Mouse (Mus musculus): ENCODE data around the gene Srrm4. TPM values are rescaled to one million over a fixed set of nuclear protein-coding genes. Genes with fewer than 3 reads are reported as not detected.

Gene Srrm4
- polyA plus RNA-seq, 1 experiment from 2014 or later = 0.58 TPM

GRCm38 (mm10) chr5:116409689-116410590, 181.7 kb downstream of the Srrm4 start:
- Histone ChIP-seq H3K4me3 (ENCODE audit: low read length) (no peak overlapping the region), H3K4me2 (ENCODE audit: low read depth, low read length) (peak overlapping the region; percentile 33), H3K27ac (ENCODE audit: low read length) (peak overlapping the region; percentile 60), H3K27me3 (ENCODE audit: control insufficient read depth, insufficient read depth, low read depth, low read length) (no peaks in the 10 kb centered on the region), H3K36me3 (ENCODE audit: control insufficient read depth, insufficient read depth, low read length) (no peaks in the 10 kb centered on the region), H3K9me3 (ENCODE audit: control insufficient read depth, low read length) (no peaks in the 10 kb centered on the region), H3K4me1 (replicated peaks; ENCODE audit: control insufficient read depth, insufficient read depth, low read length) (peaks cover 43% of the 10 kb centered on the region), H3K9ac (ENCODE audit: low read length) (peak overlapping the region; percentile 20; the same call in 1 of the 2 replicates)
- 9% methylated on average over 16 of the region's 16 CpGs for WGBS
- peak; percentile 35; the same call in 1 of the 2 replicates for ATAC-seq (ENCODE audit: low read depth)

DNA sequence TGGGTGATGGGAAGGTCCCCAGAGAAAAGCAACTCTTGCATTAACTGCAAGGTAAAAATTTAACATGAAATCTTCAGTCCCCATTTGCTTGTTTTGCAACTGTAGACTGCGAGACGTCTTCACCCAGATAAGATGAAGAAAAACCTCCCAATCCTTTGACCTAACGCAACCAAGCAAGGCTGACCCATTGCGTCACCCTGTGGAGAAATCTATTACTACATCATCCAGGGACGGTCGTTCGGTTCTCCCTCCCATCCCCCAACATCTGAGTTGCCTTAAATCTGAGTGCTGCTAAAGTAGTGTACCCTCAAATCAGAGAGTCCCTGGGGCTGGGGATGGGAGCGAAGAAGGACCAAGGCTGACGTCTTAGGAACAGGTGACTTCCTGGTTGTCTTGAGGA, 182.7 kb downstream of the Srrm4 start:
- H3K9me3 ChIP-seq (ENCODE audit: control insufficient read depth, low read length) = no peaks in the 10 kb centered on the region
- no peaks in the 10 kb centered on the region for H3K27me3 ChIP-seq (ENCODE audit: control insufficient read depth, insufficient read depth, low read depth, low read length)
- no peak overlapping the region for H3K9ac ChIP-seq (ENCODE audit: low read length)
- no peak overlapping the region for H3K4me3 ChIP-seq (ENCODE audit: low read length)
- no peaks in the 10 kb centered on the region for H3K36me3 ChIP-seq (ENCODE audit: control insufficient read depth, insufficient read depth, low read length)
- no peak overlapping the region for H3K27ac ChIP-seq (ENCODE audit: low read length)
- H3K4me1 ChIP-seq (replicated peaks; ENCODE audit: control insufficient read depth, insufficient read depth, low read length) = peaks cover 39% of the 10 kb centered on the region
- no peak for ATAC-seq (ENCODE audit: low read depth)
- 61% methylated on average over 9 of the region's 9 CpGs for WGBS
- no peak overlapping the region for H3K4me2 ChIP-seq (ENCODE audit: low read depth, low read length)

- Histone ChIP-seq H3K9me3 (ENCODE audit: control insufficient read depth, low read length) (no peaks in the 10 kb centered on the region), H3K27me3 (ENCODE audit: control insufficient read depth, insufficient read depth, low read depth, low read length) (no peaks in the 10 kb centered on the region), H3K36me3 (ENCODE audit: control insufficient read depth, insufficient read depth, low read length) (no peaks in the 10 kb centered on the region), H3K4me1 (replicated peaks; ENCODE audit: control insufficient read depth, insufficient read depth, low read length) (peaks cover 33% of the 10 kb centered on the region), H3K9ac (ENCODE audit: low read length) (no peak overlapping the region), H3K27ac (ENCODE audit: low read length) (peak overlapping the region; percentile 85), H3K4me3 (ENCODE audit: low read length) (no peak overlapping the region), H3K4me2 (ENCODE audit: low read depth, low read length) (no peak overlapping the region)
- 8% methylated on average over 6 of the region's 6 CpGs for WGBS
- ATAC-seq (ENCODE audit: low read depth) = peak; percentile 31; the same call in 1 of the 2 replicates
Measured at GRCm38 (mm10) chr5:116407936-116408335, 183.7 kb downstream of the Srrm4 start.

- peaks cover 33% of the 10 kb centered on the region for H3K4me1 ChIP-seq (replicated peaks; ENCODE audit: control insufficient read depth, insufficient read depth, low read length)
- WGBS = 11% methylated on average over 4 of the region's 4 CpGs
- H3K27ac ChIP-seq (ENCODE audit: low read length) = peak overlapping the region; percentile 85
- 0 out of 2 replicates have a peak overlapping the region, but pooled peaks have one; percentile 12 for H3K4me2 ChIP-seq (ENCODE audit: low read depth, low read length)
- ATAC-seq (ENCODE audit: low read depth) = peak; percentile 86
- no peak overlapping the region for H3K4me3 ChIP-seq (ENCODE audit: low read length)
- no peaks in the 10 kb centered on the region for H3K36me3 ChIP-seq (ENCODE audit: control insufficient read depth, insufficient read depth, low read length)
- H3K27me3 ChIP-seq (ENCODE audit: control insufficient read depth, insufficient read depth, low read depth, low read length) = no peaks in the 10 kb centered on the region
- peak overlapping the region; percentile 14; the same call in 1 of the 2 replicates for H3K9ac ChIP-seq (ENCODE audit: low read length)
- H3K9me3 ChIP-seq (ENCODE audit: control insufficient read depth, low read length) = no peaks in the 10 kb centered on the region
Measured at GRCm38 (mm10) chr5:116407321-116407720, 184.3 kb downstream of the Srrm4 start.

- no peak overlapping the region for H3K9ac ChIP-seq (ENCODE audit: low read length)
- H3K36me3 ChIP-seq (ENCODE audit: control insufficient read depth, insufficient read depth, low read length) = no peaks in the 10 kb centered on the region
- no peak for ATAC-seq (ENCODE audit: low read depth)
- no peak overlapping the region for H3K4me3 ChIP-seq (ENCODE audit: low read length)
- no peak overlapping the region for H3K4me2 ChIP-seq (ENCODE audit: low read depth, low read length)
- H3K27ac ChIP-seq (ENCODE audit: low read length) = peak overlapping the region; percentile 15; the same call in 1 of the 2 replicates
- 40% methylated on average over 3 of the region's 3 CpGs for WGBS
- H3K9me3 ChIP-seq (ENCODE audit: control insufficient read depth, low read length) = no peaks in the 10 kb centered on the region
- no peaks in the 10 kb centered on the region for H3K27me3 ChIP-seq (ENCODE audit: control insufficient read depth, insufficient read depth, low read depth, low read length)
- H3K4me1 ChIP-seq (replicated peaks; ENCODE audit: control insufficient read depth, insufficient read depth, low read length) = peaks cover 33% of the 10 kb centered on the region
Measured at GRCm38 (mm10) chr5:116406507-116406906, 185.1 kb downstream of the Srrm4 start.

- H3K27me3 ChIP-seq (ENCODE audit: control insufficient read depth, insufficient read depth, low read depth, low read length) = no peaks in the 10 kb centered on the region
- H3K36me3 ChIP-seq (ENCODE audit: control insufficient read depth, insufficient read depth, low read length) = no peaks in the 10 kb centered on the region
- no peak overlapping the region for H3K9ac ChIP-seq (ENCODE audit: low read length)
- H3K4me3 ChIP-seq (ENCODE audit: low read length) = no peak overlapping the region
- peaks cover 31% of the 10 kb centered on the region for H3K4me1 ChIP-seq (replicated peaks; ENCODE audit: control insufficient read depth, insufficient read depth, low read length)
- 88% methylated on average over 1 of the region's 1 CpGs for WGBS
- no peak overlapping the region for H3K27ac ChIP-seq (ENCODE audit: low read length)
- ATAC-seq (ENCODE audit: low read depth) = no peak
- no peak overlapping the region for H3K4me2 ChIP-seq (ENCODE audit: low read depth, low read length)
- no peaks in the 10 kb centered on the region for H3K9me3 ChIP-seq (ENCODE audit: control insufficient read depth, low read length)
Measured at GRCm38 (mm10) chr5:116405934-116406333, 185.7 kb downstream of the Srrm4 start.

GRCm38 (mm10) chr5:116404063-116404462, 187.6 kb downstream of the Srrm4 start:
- no peaks in the 10 kb centered on the region for H3K36me3 ChIP-seq (ENCODE audit: control insufficient read depth, insufficient read depth, low read length)
- no peak overlapping the region for H3K4me3 ChIP-seq (ENCODE audit: low read length)
- H3K9ac ChIP-seq (ENCODE audit: low read length) = no peak overlapping the region
- no peak overlapping the region for H3K4me2 ChIP-seq (ENCODE audit: low read depth, low read length)
- no peaks in the 10 kb centered on the region for H3K9me3 ChIP-seq (ENCODE audit: control insufficient read depth, low read length)
- 91% methylated on average over 2 of the region's 2 CpGs for WGBS
- peaks cover 15% of the 10 kb centered on the region for H3K4me1 ChIP-seq (replicated peaks; ENCODE audit: control insufficient read depth, insufficient read depth, low read length)
- ATAC-seq (ENCODE audit: low read depth) = no peak
- no peak overlapping the region for H3K27ac ChIP-seq (ENCODE audit: low read length)
- no peaks in the 10 kb centered on the region for H3K27me3 ChIP-seq (ENCODE audit: control insufficient read depth, insufficient read depth, low read depth, low read length)

DNA sequence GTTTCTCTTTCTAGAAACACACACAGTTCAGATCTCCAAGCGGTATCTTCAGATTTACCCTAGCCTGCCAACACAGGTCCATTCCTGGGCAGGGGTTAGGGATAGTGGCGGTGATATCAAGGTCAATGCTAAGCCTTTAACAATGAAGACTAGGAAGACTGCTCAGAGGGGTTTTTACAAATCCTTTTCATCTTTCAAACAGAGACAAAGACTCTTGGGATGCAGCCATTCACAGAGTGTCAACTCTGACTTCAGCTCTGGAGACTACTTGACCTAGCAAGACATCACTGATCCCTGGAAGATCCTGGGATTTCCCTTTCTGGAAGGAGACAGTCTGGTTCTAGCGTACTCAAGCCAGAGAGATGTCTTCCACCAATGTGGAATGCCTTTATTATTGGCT, 190.8 kb downstream of the Srrm4 start:
- WGBS = 74% methylated on average over 3 of the region's 3 CpGs
- no peak for ATAC-seq (ENCODE audit: low read depth)
- H3K4me2 ChIP-seq (ENCODE audit: low read depth, low read length) = no peak overlapping the region
- H3K9ac ChIP-seq (ENCODE audit: low read length) = no peak overlapping the region
- no peaks in the 10 kb centered on the region for H3K9me3 ChIP-seq (ENCODE audit: control insufficient read depth, low read length)
- H3K4me3 ChIP-seq (ENCODE audit: low read length) = no peak overlapping the region
- H3K27ac ChIP-seq (ENCODE audit: low read length) = no peak overlapping the region
- no peaks in the 10 kb centered on the region for H3K27me3 ChIP-seq (ENCODE audit: control insufficient read depth, insufficient read depth, low read depth, low read length)
- H3K4me1 ChIP-seq (replicated peaks; ENCODE audit: control insufficient read depth, insufficient read depth, low read length) = no peaks in the 10 kb centered on the region
- H3K36me3 ChIP-seq (ENCODE audit: control insufficient read depth, insufficient read depth, low read length) = no peaks in the 10 kb centered on the region

DNA sequence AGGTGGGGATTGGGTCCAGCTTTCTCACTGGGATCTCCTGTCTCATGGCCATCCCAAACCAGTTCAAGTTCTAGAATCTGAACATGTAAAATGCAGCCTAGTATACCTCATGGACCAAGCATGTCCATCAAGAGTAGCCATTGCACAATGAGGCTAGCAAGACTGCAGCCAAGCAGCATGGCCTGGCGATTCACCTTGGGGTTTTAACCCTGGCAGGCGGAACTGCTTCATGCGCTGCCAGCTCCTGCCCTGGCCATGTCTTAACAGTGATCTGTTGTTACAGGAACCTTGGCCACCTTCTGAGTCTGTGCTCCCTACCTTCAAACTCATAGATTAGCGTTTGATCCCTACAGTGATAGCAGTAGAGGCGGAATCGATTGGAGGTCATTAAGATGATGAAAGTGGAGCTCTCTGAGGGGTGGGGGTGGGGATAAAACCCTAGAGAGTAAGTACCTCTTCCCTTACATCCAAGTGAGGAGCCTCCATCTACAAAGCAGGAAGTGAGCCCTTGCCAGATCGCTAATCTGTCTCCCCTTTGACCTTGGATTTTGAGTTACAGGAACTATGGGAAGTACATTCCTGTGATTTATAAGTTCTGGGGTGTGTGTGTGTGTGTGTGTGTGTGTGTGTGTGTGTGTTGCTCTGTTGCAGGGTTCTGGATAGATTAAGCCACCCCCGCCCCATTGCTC, 191.4 kb downstream of the Srrm4 start:
- Histone ChIP-seq H3K27ac (ENCODE audit: low read length) (no peak overlapping the region), H3K36me3 (ENCODE audit: control insufficient read depth, insufficient read depth, low read length) (no peaks in the 10 kb centered on the region), H3K9me3 (ENCODE audit: control insufficient read depth, low read length) (no peaks in the 10 kb centered on the region), H3K4me1 (replicated peaks; ENCODE audit: control insufficient read depth, insufficient read depth, low read length) (no peaks in the 10 kb centered on the region), H3K4me3 (ENCODE audit: low read length) (no peak overlapping the region), H3K27me3 (ENCODE audit: control insufficient read depth, insufficient read depth, low read depth, low read length) (no peaks in the 10 kb centered on the region), H3K4me2 (ENCODE audit: low read depth, low read length) (no peak overlapping the region), H3K9ac (ENCODE audit: low read length) (no peak overlapping the region)
- no peak for ATAC-seq (ENCODE audit: low read depth)
- 66% methylated on average over 8 of the region's 8 CpGs for WGBS

Data from lung, embryonic 16.5 days (tissue).